Mouse (Mus musculus): ENCODE data around the gene Klf1. TPM values are rescaled to one million over a fixed set of nuclear protein-coding genes. Genes with fewer than 3 reads are reported as not detected.

Gene Klf1
- polyA plus RNA-seq (2016; fragmentation: Nextera tagmentation; extraction: Ambion mirVana): 4.3 and 5.1 TPM in 2 replicates

GRCm38 (mm10) chr8:84901752-84902151 is at the start of gene Klf1:
Gene Klf1, plus strand, starts transcription at chr8:84901928.
- peak within 1 kb of the TSS; percentile 67 for H3K4me3 ChIP-seq (replicated peaks)
- peaks cover 14% of the 10 kb centered on the region for H3K27me3 ChIP-seq
- H3K27ac ChIP-seq: peak within 1 kb of the TSS; percentile 80
- 68% methylated on average over 3 of the region's 3 CpGs for WGBS
- no peak for ATAC-seq (ENCODE audit: insufficient number of reproducible peaks, insufficient read depth, low FRiP score, low TSS enrichment, low read depth)
- no peaks in the 10 kb centered on the region for H3K36me3 ChIP-seq
- no peaks in the 10 kb centered on the region for H3K9me3 ChIP-seq
- peak within 1 kb of the TSS; percentile 94 for H3K4me2 ChIP-seq
- H3K9ac ChIP-seq (replicated peaks): peak within 1 kb of the TSS; percentile 75
- H3K4me1 ChIP-seq (replicated peaks): peaks cover 11% of the 10 kb centered on the region; the same call in 1 of the 2 replicates

DNA sequence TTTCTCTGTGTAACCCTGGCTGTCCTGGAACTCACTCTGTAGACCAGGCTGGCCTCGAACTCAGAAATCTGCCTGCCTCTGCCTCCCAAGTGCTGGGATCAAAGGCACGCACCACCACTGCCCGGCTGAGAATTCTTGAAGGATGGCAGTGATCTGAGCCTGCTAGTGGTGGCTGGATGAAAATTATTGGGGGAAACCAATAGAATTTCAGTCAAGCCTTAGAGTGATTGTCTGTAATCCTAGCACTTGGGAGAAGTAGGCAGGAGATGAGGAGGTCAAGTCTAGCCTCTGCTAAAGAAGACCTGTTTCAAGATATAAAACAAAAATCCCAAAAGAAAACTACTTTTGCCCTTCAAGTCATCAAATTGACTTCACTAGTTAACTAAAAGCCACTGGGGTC is 45.3 kb upstream of the Klf1 start:
- WGBS: 92% methylated on average over 3 of the region's 3 CpGs
- Histone ChIP-seq H3K27ac (no peak overlapping the region), H3K9me3 (no peaks in the 10 kb centered on the region), H3K36me3 (peaks cover 25% of the 10 kb centered on the region), H3K27me3 (no peaks in the 10 kb centered on the region), H3K4me1 (replicated peaks) (peaks cover 10% of the 10 kb centered on the region), H3K4me3 (replicated peaks) (peak overlapping the region; percentile 88), H3K4me2 (peak overlapping the region; percentile 91; the same call in 1 of the 2 replicates), H3K9ac (replicated peaks) (no peak overlapping the region)
- peak; percentile 23; the same call in 1 of the 2 replicates for ATAC-seq (ENCODE audit: insufficient number of reproducible peaks, insufficient read depth, low FRiP score, low TSS enrichment, low read depth)

DNA sequence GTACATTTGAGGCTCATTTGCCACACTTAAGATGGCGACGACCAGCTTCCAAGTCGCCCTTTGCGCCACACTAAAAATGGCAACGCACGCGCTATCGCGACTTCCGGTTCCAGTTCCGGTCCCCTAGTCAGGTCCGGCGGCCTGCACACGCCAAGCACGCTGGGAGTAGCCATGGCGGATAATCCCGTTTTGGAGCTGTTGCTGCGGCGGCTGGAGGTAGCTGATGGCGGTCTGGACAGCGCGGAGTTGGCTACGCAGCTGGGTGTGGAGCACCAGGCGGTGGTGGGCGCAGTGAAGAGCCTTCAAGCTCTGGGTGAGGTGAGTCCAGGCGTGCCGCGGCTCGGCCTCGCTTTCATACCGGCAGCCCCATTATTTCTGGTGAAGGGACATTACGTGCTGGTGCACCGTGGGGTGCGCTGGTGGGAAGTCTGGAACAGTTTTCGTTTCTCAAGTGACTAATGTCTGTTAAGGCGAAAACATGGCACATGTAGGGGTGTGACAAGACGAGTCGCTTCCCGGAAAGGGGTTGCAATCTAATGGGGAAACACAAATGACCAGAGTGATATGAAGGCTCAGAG is 44.8 kb upstream of the Klf1 start, which contains the start of gene Farsa:
Gene Farsa (plus strand): TSS at position 126 of the 578 bp plus-strand sequence.
- Histone ChIP-seq H3K9me3 (no peaks in the 10 kb centered on the region), H3K27me3 (no peaks in the 10 kb centered on the region), H3K36me3 (peaks cover 30% of the 10 kb centered on the region), H3K9ac (replicated peaks) (peak within 1 kb of the TSS; percentile 82), H3K4me1 (replicated peaks) (peaks cover 10% of the 10 kb centered on the region), H3K4me3 (replicated peaks) (peak within 1 kb of the TSS; percentile 88), H3K27ac (peak within 1 kb of the TSS; percentile 79), H3K4me2 (peak within 1 kb of the TSS; percentile 91)
- WGBS: under 1% methylated on average over 39 of the region's 39 CpGs
- ATAC-seq (ENCODE audit: insufficient number of reproducible peaks, insufficient read depth, low FRiP score, low TSS enrichment, low read depth): peak; percentile 84

GRCm38 (mm10) chr8:84871376-84872308 is 30.1 kb upstream of the Klf1 start, which contains the start of gene Syce2:
Gene Syce2, plus strand, starts transcription at chr8:84872111.
- Histone ChIP-seq H3K4me2 (peak within 1 kb of the TSS; percentile 83), H3K27ac (no peak within 1 kb of the TSS), H3K9ac (replicated peaks) (peak within 1 kb of the TSS; percentile 63), H3K27me3 (peaks cover 13% of the 10 kb centered on the region), H3K4me1 (replicated peaks) (peaks cover 13% of the 10 kb centered on the region), H3K9me3 (no peaks in the 10 kb centered on the region), H3K36me3 (peaks cover 32% of the 10 kb centered on the region), H3K4me3 (replicated peaks) (peak within 1 kb of the TSS; percentile 49)
- 15% methylated on average over 46 of the region's 46 CpGs for WGBS
- peak; percentile 41 for ATAC-seq (ENCODE audit: insufficient number of reproducible peaks, insufficient read depth, low FRiP score, low TSS enrichment, low read depth)

DNA sequence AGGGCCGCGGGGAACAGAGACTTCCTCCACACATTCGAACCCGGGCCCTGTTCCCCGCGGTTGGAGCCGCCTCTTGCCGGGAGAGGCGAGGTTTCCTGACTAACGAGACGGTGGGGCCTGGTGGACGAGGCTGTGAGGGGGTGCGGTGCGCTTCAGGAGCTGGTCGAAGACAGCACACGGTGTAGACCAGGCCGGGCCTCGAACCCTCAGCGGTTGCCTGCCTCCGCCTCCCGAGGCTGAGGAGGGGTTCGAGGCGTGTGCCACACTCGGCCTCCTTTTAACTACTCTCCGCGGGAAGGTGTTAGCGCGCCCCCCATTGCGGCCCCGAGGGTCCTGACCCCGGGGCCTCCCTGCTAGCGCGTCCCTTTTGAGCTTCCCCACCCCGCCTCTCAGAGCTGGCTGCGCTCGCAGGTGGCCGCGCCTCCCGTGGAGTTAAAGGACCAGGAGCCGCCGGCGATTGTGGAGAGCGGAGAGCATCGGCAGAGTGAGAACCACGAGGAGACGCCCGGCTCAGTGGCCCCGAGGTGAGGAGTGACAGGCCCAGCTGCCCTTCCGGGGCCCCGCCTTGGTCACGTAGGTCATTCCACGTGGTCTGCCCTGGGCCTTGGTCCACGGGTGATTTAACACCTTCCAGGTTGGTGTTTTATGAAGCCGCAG is 29.3 kb upstream of the Klf1 start:
- Histone ChIP-seq H3K4me3 (replicated peaks) (peak overlapping the region; percentile 49), H3K4me1 (replicated peaks) (peaks cover 13% of the 10 kb centered on the region), H3K9me3 (no peaks in the 10 kb centered on the region), H3K9ac (replicated peaks) (peak overlapping the region; percentile 63), H3K27me3 (peaks cover 13% of the 10 kb centered on the region), H3K4me2 (peak overlapping the region; percentile 83), H3K27ac (no peak overlapping the region), H3K36me3 (peaks cover 24% of the 10 kb centered on the region)
- peak; percentile 39 for ATAC-seq (ENCODE audit: insufficient number of reproducible peaks, insufficient read depth, low FRiP score, low TSS enrichment, low read depth)
- 3% methylated on average over 54 of the region's 54 CpGs for WGBS

- Histone ChIP-seq H3K4me1 (replicated peaks) (peaks cover 13% of the 10 kb centered on the region), H3K36me3 (peaks cover 18% of the 10 kb centered on the region), H3K4me3 (replicated peaks) (peak overlapping the region; percentile 49), H3K9me3 (no peaks in the 10 kb centered on the region), H3K4me2 (peak overlapping the region; percentile 83), H3K27ac (no peak overlapping the region), H3K27me3 (peaks cover 13% of the 10 kb centered on the region), H3K9ac (replicated peaks) (peak overlapping the region; percentile 63; the same call in 1 of the 2 replicates)
- ATAC-seq (ENCODE audit: insufficient number of reproducible peaks, insufficient read depth, low FRiP score, low TSS enrichment, low read depth): no peak
- 65% methylated on average over 4 of the region's 4 CpGs for WGBS
Measured at GRCm38 (mm10) chr8:84873016-84873415, 28.7 kb upstream of the Klf1 start.

GRCm38 (mm10) chr8:84874339-84874738 is 27.4 kb upstream of the Klf1 start:
- Histone ChIP-seq H3K9ac (replicated peaks) (no peak overlapping the region), H3K36me3 (peaks cover 5% of the 10 kb centered on the region), H3K27ac (no peak overlapping the region), H3K9me3 (no peaks in the 10 kb centered on the region), H3K4me3 (replicated peaks) (no peak overlapping the region), H3K27me3 (peaks cover 13% of the 10 kb centered on the region), H3K4me2 (no peak overlapping the region), H3K4me1 (replicated peaks) (peaks cover 13% of the 10 kb centered on the region)
- ATAC-seq (ENCODE audit: insufficient number of reproducible peaks, insufficient read depth, low FRiP score, low TSS enrichment, low read depth): no peak
- WGBS: 92% methylated on average over 3 of the region's 3 CpGs

- no peak overlapping the region for H3K27ac ChIP-seq
- WGBS: 83% methylated on average over 3 of the region's 3 CpGs
- no peaks in the 10 kb centered on the region for H3K9me3 ChIP-seq
- H3K4me2 ChIP-seq: no peak overlapping the region
- peaks cover 5% of the 10 kb centered on the region for H3K4me1 ChIP-seq (replicated peaks)
- no peak for ATAC-seq (ENCODE audit: insufficient number of reproducible peaks, insufficient read depth, low FRiP score, low TSS enrichment, low read depth)
- H3K27me3 ChIP-seq: peaks cover 6% of the 10 kb centered on the region
- H3K4me3 ChIP-seq (replicated peaks): no peak overlapping the region
- H3K36me3 ChIP-seq: peaks cover 3% of the 10 kb centered on the region; the same call in 1 of the 2 replicates
- H3K9ac ChIP-seq (replicated peaks): no peak overlapping the region
Measured at GRCm38 (mm10) chr8:84877297-84878035, 24.3 kb upstream of the Klf1 start.

GRCm38 (mm10) chr8:84878915-84879314 is 22.8 kb upstream of the Klf1 start:
- Histone ChIP-seq H3K4me1 (replicated peaks) (no peaks in the 10 kb centered on the region), H3K9ac (replicated peaks) (no peak overlapping the region)
- WGBS: 82% methylated on average over 1 of the region's 1 CpGs

GRCm38 (mm10) chr8:84884728-84885127 is 17.0 kb upstream of the Klf1 start:
- H3K9me3 ChIP-seq: no peaks in the 10 kb centered on the region
- WGBS: 82% methylated on average over 4 of the region's 4 CpGs
- no peaks in the 10 kb centered on the region for H3K4me1 ChIP-seq (replicated peaks)
- ATAC-seq (ENCODE audit: insufficient number of reproducible peaks, insufficient read depth, low FRiP score, low TSS enrichment, low read depth): no peak
- no peak overlapping the region for H3K9ac ChIP-seq (replicated peaks)
- peaks cover 46% of the 10 kb centered on the region for H3K36me3 ChIP-seq
- H3K4me3 ChIP-seq (replicated peaks): no peak overlapping the region
- no peak overlapping the region for H3K27ac ChIP-seq
- no peak overlapping the region for H3K4me2 ChIP-seq
- no peaks in the 10 kb centered on the region for H3K27me3 ChIP-seq

More at GRCm38 (mm10) chr8:84878915-84879314, 22.8 kb upstream of the Klf1 start:
- Histone ChIP-seq H3K4me3 (replicated peaks) (no peak overlapping the region), H3K27me3 (no peaks in the 10 kb centered on the region), H3K27ac (no peak overlapping the region), H3K4me2 (no peak overlapping the region), H3K36me3 (peaks cover 3% of the 10 kb centered on the region; the same call in 1 of the 2 replicates), H3K9me3 (no peaks in the 10 kb centered on the region)
- no peak for ATAC-seq (ENCODE audit: insufficient number of reproducible peaks, insufficient read depth, low FRiP score, low TSS enrichment, low read depth)
